Mouse (Mus musculus) erythroblast, embryonic 14.5 days (primary cell): ENCODE results near the gene Cdk5r1. TPM values are rescaled to one million over a fixed set of nuclear protein-coding genes. Genes with fewer than 3 reads are reported as not detected.

Experiments
- H3K27me3 ChIP-seq: 2 replicates; pipeline ENCODE4 v1.6.1; 2012; ENCODE audit warnings: inconsistent platforms; ENCODE audit not compliant: control insufficient read depth
- H3K36me3 ChIP-seq: 2 replicates; pipeline ENCODE4 v1.6.1; 2012; ENCODE audit warnings: mild to moderate bottlenecking, inconsistent platforms; ENCODE audit not compliant: control insufficient read depth
- H3K4me1 ChIP-seq: 2 replicates; pipeline ENCODE4 v1.6.1; 2012; ENCODE audit warnings: inconsistent platforms; ENCODE audit not compliant: control insufficient read depth
- H3K4me3 ChIP-seq: replicated peaks from 2 replicates; pipeline ENCODE3; 2012; ENCODE audit warnings: moderate library complexity, mild to moderate bottlenecking, inconsistent platforms
- H3K9me3 ChIP-seq: 2 replicates; pipeline ENCODE4 v1.6.1; 2012; ENCODE audit warnings: low read length, inconsistent platforms, mixed read lengths; ENCODE audit not compliant: control insufficient read depth
- GATA1 ChIP-seq: IDR thresholded peaks from 2 replicates; pipeline ENCODE4 v1.6.1; 2012; ENCODE audit warnings: low read length, inconsistent platforms, mixed read lengths
- TAL1 ChIP-seq: IDR thresholded peaks from 3 replicates; pipeline ENCODE4 v1.6.1; 2012; ENCODE audit warnings: low read length, inconsistent platforms, mixed read lengths
- polyA plus RNA-seq: library from polyadenylated mRNA; stranded (reverse); fragments of >175 nt; gene quantifications from 2 replicates; pipeline ENCODE4 v1.2.3, GENCODE M21; 2012

The Cdk5r1 gene
- polyA plus RNA-seq, 1 experiment: 0.31 TPM

- TF ChIP-seq TAL1: no peak
- no peak for TF ChIP-seq GATA1
- peaks cover 14% of the 10 kb centered on the region for H3K4me1 ChIP-seq
- no peaks in the 10 kb centered on the region for H3K9me3 ChIP-seq
- peaks cover 15% of the 10 kb centered on the region for H3K27me3 ChIP-seq
- H3K36me3 ChIP-seq: peaks cover 12% of the 10 kb centered on the region
- no peak overlapping the region for H3K4me3 ChIP-seq
Measured at GRCm38 (mm10) chr11:80481409-80482050, 4.7 kb downstream of the Cdk5r1 start.

GRCm38 (mm10) chr11:80482347-80482746 lies 5.5 kb downstream of the Cdk5r1 start:
- Histone ChIP-seq H3K36me3 (peaks cover 12% of the 10 kb centered on the region), H3K4me3 (no peak overlapping the region), H3K27me3 (peaks cover 11% of the 10 kb centered on the region), H3K9me3 (no peaks in the 10 kb centered on the region), H3K4me1 (peaks cover 7% of the 10 kb centered on the region)
- TF ChIP-seq GATA1 (no peak), TAL1 (no peak)

- Histone ChIP-seq H3K4me1 (peaks cover 2% of the 10 kb centered on the region), H3K27me3 (peaks cover 5% of the 10 kb centered on the region), H3K4me3 (no peak overlapping the region), H3K36me3 (peaks cover 7% of the 10 kb centered on the region), H3K9me3 (no peaks in the 10 kb centered on the region)
- TF ChIP-seq GATA1 (no peak), TAL1 (no peak)
Measured at GRCm38 (mm10) chr11:80482921-80483320, 6.1 kb downstream of the Cdk5r1 start.

GRCm38 (mm10) chr11:80483536-80484067 lies 6.8 kb downstream of the Cdk5r1 start:
- TF ChIP-seq TAL1: no peak
- TF ChIP-seq GATA1: no peak
- Histone ChIP-seq H3K36me3 (peaks cover 3% of the 10 kb centered on the region), H3K9me3 (no peaks in the 10 kb centered on the region), H3K4me3 (no peak overlapping the region), H3K27me3 (0 out of 2 replicates have a peak, but pooled peaks cover 2% of the 10 kb centered on the region), H3K4me1 (no peaks in the 10 kb centered on the region)

- no peaks in the 10 kb centered on the region; the same call in 1 of the 2 replicates for H3K36me3 ChIP-seq
- no peaks in the 10 kb centered on the region for H3K4me1 ChIP-seq
- H3K9me3 ChIP-seq: no peaks in the 10 kb centered on the region
- no peak overlapping the region for H3K4me3 ChIP-seq
- H3K27me3 ChIP-seq: no peaks in the 10 kb centered on the region; the same call in 1 of the 2 replicates
- no peak for TF ChIP-seq GATA1
- no peak for TF ChIP-seq TAL1
Measured at GRCm38 (mm10) chr11:80484191-80484791, 7.5 kb downstream of the Cdk5r1 start.

- no peaks in the 10 kb centered on the region for H3K36me3 ChIP-seq
- H3K27me3 ChIP-seq: no peaks in the 10 kb centered on the region; the same call in 1 of the 2 replicates
- H3K4me1 ChIP-seq: no peaks in the 10 kb centered on the region
- H3K4me3 ChIP-seq: no peak overlapping the region
- no peak for TF ChIP-seq GATA1
- no peak for TF ChIP-seq TAL1
- no peaks in the 10 kb centered on the region for H3K9me3 ChIP-seq
Measured at GRCm38 (mm10) chr11:80485120-80485551, 8.3 kb downstream of the Cdk5r1 start.

GRCm38 (mm10) chr11:80485622-80486206 lies 8.9 kb downstream of the Cdk5r1 start:
- Histone ChIP-seq H3K9me3 (no peaks in the 10 kb centered on the region), H3K4me3 (no peak overlapping the region)

GRCm38 (mm10) chr11:80487904-80488587 lies 11.2 kb downstream of the Cdk5r1 start:
- TF ChIP-seq TAL1 (no peak), GATA1 (no peak)
- Histone ChIP-seq H3K4me3 (no peak overlapping the region), H3K4me1 (no peaks in the 10 kb centered on the region), H3K36me3 (no peaks in the 10 kb centered on the region), H3K27me3 (no peaks in the 10 kb centered on the region; the same call in none of the 2 replicates), H3K9me3 (no peaks in the 10 kb centered on the region)

More at GRCm38 (mm10) chr11:80485622-80486206, 8.9 kb downstream of the Cdk5r1 start:
- Histone ChIP-seq H3K36me3 (no peaks in the 10 kb centered on the region), H3K4me1 (no peaks in the 10 kb centered on the region), H3K27me3 (no peaks in the 10 kb centered on the region; the same call in none of the 2 replicates)
- TF ChIP-seq GATA1 (no peak), TAL1 (no peak)
